Mouse (Mus musculus): ENCODE data around the gene Diablo.

DNA sequence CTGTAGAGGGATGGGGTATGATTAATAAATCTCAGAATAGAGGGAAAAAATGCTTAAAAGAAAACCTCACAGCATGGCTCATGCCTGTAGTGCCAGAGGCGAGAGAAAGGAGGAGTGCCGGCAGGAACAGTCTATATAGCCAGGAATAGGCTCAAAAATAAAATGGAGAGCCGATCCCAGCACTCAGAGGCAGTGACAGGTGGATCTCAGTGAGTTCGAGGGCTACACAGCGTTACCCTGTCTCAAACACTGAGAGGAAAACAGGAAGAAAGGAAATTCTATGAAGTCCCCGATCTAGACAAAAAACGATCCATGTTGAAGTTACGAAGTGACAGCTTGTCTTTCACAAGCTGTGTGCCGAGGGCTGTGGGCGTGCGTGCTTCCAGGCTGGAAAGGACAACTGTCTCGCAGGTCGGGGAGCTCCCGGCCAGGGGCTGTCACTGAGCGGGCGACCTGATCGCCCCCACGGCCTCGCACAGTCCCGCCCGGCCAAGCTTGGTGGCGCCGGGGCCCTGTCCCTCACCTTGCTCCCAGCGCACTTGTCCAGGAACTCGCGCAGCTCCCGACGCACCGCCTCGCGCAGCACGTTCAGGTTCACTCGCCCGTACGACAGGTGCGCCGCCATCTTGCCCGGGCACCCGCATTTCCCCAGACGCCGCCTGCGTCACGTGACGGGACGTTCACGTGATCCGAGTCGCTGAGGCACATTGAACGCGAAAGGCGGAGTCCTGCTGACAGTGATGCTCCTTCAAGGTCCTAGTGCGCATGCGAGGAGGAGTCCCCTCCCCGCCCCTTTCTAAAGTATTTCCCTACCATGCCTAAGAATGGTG is 48.6 kb upstream of the Diablo start, which contains the start of gene Vps33a:
- TF ChIP-seq CTCF (IDR thresholded peaks at IDR 0.05; ENCODE audit: borderline replicate concordance, insufficient read depth, low read length) (no peak), POLR2A (IDR thresholded peaks at IDR 0.05; ENCODE audit: low read depth, low read length) (peak; percentile 87)

Measured in embryonic fibroblast, embryonic 13.5 days (primary cell).